Mouse (Mus musculus) adrenal gland, adult 18-20 months (tissue): ENCODE results near the gene Vmn1r44. TPM values are rescaled to one million over a fixed set of nuclear protein-coding genes. Genes with fewer than 3 reads are reported as not detected.
"Not testable (repeated sequence)": the region's sequence is repeated elsewhere in the genome, so short reads cannot be mapped to it uniquely, and the experiment has no call there.

Experiments used
- DNase-seq, 2 experiments: peaks; one replicate each; pipeline ENCODE4 v3.0.0; 2021 to 2022; ENCODE audit warnings: low spot score in 2 of 2
- long read RNA-seq, 2 experiments: library from polyadenylated mRNA; stranded (forward); transcript quantifications; one replicate each; pipeline ENCODE4 v2.0.0; 2021
- total RNA-seq, 2 experiments: library from RNA; stranded (reverse); gene quantifications; 1 replicate in 1 of 2; 2 replicates in 1 of 2; pipeline ENCODE4 v1.2.3; 2021

The Vmn1r44 gene
- not detected for total RNA-seq
- long read RNA-seq, experiment 1: 0 reads
- long read RNA-seq, experiment 2: 0 reads

GRCm38 (mm10) chr6:89883360-89883759 lies at the start of gene Vmn1r44:
Gene Vmn1r44 (plus strand): TSS chr6:89883660.
- DNase-seq: no peak

- no peak for DNase-seq
Observed at GRCm38 (mm10) chr6:89857552-89857951, 25.9 kb upstream of the Vmn1r44 start.

DNA sequence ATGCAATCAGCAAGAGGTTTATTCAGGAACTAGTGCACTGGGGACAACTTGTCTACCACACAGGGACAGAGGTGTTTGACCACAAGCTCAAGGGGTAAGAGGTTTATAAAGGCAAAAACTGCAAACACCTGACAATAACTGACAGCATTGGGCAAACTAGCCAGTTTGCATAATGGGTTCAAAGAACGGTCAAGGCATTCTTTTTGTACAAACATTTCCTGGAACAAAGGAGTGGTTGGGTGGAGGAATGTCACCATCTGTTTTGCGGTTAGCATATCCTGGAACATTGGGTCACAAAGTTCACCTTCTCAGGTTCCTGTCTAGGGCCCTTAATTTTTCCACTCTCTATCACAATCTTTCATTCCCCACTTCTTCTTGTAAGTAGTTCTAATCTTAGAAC lies 23.6 kb upstream of the Vmn1r44 start:
- no peak for DNase-seq

GRCm38 (mm10) chr6:89863792-89864191 lies 19.7 kb upstream of the Vmn1r44 start:
- DNase-seq: no peak

DNA sequence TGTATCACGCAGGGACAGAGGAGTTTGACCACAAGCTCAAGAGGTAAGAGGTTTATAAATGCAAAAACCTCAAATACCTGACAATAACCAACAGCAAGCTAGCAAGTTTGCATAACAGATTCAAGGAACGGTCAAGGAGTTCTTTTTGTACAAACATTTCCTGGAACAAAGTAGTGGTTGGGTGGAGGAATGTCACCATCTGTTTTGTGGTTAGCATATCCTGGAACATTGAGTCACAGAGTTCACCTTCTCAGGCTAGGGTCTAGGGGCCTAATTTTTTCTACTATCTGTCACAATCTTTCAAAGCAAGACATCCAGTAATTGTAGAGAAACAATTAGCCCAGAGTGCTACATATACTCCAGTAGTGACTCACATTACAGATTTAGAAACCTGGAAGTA lies 16.2 kb upstream of the Vmn1r44 start:
- DNase-seq: no peak

- no peak for DNase-seq
Observed at GRCm38 (mm10) chr6:89867976-89868375, 15.5 kb upstream of the Vmn1r44 start.

- not testable (repeated sequence) for DNase-seq
Observed at GRCm38 (mm10) chr6:89876313-89876712, 7.1 kb upstream of the Vmn1r44 start, which contains the start of the genes Vmn1r42 and Vmn1r43. Gene Vmn1r42 (minus strand): TSS chr6:89876413. Gene Vmn1r43 (minus strand): TSS chr6:89876413.

- no peak for DNase-seq
Observed at GRCm38 (mm10) chr6:89876963-89877362, 6.5 kb upstream of the Vmn1r44 start.

GRCm38 (mm10) chr6:89880867-89881266 lies 2.6 kb upstream of the Vmn1r44 start:
- DNase-seq: no peak

- DNase-seq: no peak
Observed at GRCm38 (mm10) chr6:89883812-89884211, 352 bp downstream of the Vmn1r44 start.

DNA sequence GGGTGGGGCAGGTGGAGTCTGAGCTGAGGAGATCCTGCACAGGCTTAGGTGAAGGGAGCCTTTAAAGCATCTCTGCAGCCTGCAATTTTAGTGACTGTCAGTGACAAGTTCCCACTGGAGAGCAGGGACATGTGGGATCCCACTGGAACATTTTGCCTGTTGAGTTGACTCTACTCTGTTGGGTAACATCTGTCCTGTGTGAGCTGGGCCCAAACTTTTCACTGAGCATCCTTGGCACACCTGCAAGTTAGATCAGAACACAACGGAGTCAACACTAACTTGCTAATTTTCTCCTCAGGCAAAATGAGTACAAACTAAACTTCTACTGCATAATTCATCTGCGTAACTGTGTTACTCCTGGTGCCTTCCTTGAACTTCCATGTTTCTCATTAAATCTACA lies 57.0 kb downstream of the Vmn1r44 start, which contains the start of gene Vmn1r45:
TSS of gene Vmn1r45 (minus strand) at position 101 of the 400 bp plus-strand sequence.
- DNase-seq: not testable (repeated sequence)

DNA sequence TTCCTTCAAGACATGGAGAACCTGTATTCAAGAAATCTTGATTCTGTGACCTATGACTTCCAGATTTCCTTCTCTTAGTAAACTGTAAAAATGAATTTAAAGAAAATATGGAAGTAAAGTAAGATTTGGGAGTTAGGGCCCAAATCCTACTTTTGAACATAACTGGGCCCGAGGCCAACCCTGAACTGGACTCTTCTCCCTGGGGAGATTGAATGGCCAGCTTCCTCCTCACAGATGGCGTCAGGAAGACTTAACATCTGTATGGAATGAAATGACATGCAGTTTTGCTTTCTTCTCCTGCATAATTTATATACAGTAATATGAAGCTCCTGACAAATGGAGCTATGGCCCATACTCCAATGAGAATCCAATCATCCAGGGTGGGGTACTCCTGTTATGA lies 57.5 kb downstream of the Vmn1r44 start:
- no peak for DNase-seq

Other genes with a start within 250 kb of the Vmn1r44 start
- gene Txnrd3, start 239.7 kb upstream of the Vmn1r44 start, total RNA-seq: 10 to 100 TPM; 10.2 to 10.7 TPM
- gene Vmn1r40, start 176.1 kb upstream of the Vmn1r44 start, total RNA-seq: not detected
- gene Vmn1r41, start 142.9 kb upstream of the Vmn1r44 start, total RNA-seq: not detected
- gene Vmn1r42, start 7.2 kb upstream of the Vmn1r44 start, total RNA-seq: not detected
- gene Vmn1r43, start 7.2 kb upstream of the Vmn1r44 start, total RNA-seq: not detected
- gene Vmn1r45, start 56.9 kb downstream of the Vmn1r44 start, total RNA-seq: not detected
- gene Vmn1r46, start 85.7 kb downstream of the Vmn1r44 start, total RNA-seq: not detected
- not detected for gene Vmn1r47, start 132.5 kb downstream of the Vmn1r44 start, total RNA-seq
- gene Vmn1r48, start 153.2 kb downstream of the Vmn1r44 start, total RNA-seq: not detected
- gene Vmn1r49, start 194.8 kb downstream of the Vmn1r44 start, total RNA-seq: not detected
- gene Vmn1r50, start 217.8 kb downstream of the Vmn1r44 start, total RNA-seq: not detected
- not detected for gene Vmn1r51, start 238.9 kb downstream of the Vmn1r44 start, total RNA-seq